Mouse (Mus musculus) E14TG2a.4 (cell line): ENCODE measurements around the gene Lpp.

ENCODE experiments used
- CTCF ChIP-seq: conservative IDR thresholded peaks from 2 replicates; pipeline ENCODE4 v1.5.1; 2014; ENCODE audit warnings: low read length
- NANOG ChIP-seq: IDR thresholded peaks from 2 replicates; pipeline ENCODE4 v1.6.1; 2014; ENCODE audit warnings: borderline replicate concordance, low read length, mixed read lengths

GRCm38 (mm10) chr16:24347582-24348411, 45.5 kb upstream of the Lpp start:
- no peak for TF ChIP-seq CTCF
- no peak for TF ChIP-seq NANOG
